Mouse (Mus musculus): ENCODE measurements around the gene Pin4.
"Not testable (repeated sequence)": the region's sequence is repeated elsewhere in the genome, so short reads cannot be mapped to it uniquely, and the experiment has no call there.

Gene Pin4

GRCm38 (mm10) chrX:102119042-102119864, at the start of gene Pin4:
Pin4 (plus strand) TSS chrX:102119447.
- peak; percentile 97 for DNase-seq

GRCm38 (mm10) chrX:102070591-102071471, 48.4 kb upstream of the Pin4 start, which contains the start of gene Rtl5:
Rtl5 (minus strand) TSS chrX:102071304.
- peak; percentile 61 for DNase-seq

GRCm38 (mm10) chrX:102071517-102071916, 47.7 kb upstream of the Pin4 start:
- no peak for DNase-seq

DNA sequence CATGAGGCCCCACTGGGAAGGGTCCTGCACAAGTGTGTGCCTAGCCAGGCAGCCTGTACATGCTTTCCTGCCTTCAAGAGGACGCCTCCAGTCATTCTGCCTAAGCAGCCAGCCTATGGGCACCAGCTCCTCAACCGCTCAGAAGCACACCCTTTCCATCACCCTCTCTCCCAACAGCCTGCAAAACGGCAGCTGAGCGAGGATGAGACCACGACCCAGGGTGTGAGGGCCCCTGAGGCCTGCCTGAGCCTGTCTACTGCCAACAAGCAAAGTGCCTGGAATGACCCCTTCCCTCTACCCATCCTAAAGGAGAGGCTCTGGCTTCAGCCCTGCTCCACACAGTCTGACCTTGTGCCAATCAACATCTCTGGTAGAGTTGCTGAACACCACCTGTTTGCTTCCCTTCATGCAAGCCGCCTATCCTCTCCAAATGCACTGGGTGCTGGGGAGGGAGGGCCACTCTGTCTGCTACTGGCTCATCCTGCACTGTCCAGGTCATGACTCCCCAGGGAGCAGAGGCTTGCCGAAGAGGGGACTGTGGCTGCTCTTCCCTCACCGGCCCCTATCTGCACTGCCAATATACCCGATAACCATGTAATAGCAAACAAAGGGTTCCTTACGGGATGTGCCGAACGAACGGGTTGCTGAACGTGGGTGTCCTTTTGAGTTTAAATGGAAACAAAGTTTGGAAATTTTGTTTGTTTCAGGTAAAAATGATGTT, 45.5 kb upstream of the Pin4 start:
- DNase-seq: no peak

DNA sequence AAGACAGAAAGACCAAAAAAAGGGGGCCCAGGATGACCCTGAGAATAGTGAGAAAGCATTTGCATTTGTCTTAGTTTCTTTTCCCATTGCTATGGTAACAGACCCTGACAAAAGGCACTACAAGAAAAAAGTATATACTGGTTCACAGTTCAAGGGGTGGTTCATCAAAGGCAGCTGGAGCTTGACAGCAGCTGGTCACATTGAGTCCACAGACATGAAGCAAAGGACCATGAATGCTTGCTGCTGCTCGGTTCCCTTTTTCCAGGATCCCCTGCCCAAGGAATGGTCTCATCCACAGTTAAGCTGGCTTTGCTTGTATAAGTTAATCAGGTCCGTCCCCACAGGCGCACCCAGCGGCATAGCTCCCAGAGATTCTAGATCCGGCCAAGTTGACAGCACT, 44.8 kb upstream of the Pin4 start:
- DNase-seq: no peak

DNA sequence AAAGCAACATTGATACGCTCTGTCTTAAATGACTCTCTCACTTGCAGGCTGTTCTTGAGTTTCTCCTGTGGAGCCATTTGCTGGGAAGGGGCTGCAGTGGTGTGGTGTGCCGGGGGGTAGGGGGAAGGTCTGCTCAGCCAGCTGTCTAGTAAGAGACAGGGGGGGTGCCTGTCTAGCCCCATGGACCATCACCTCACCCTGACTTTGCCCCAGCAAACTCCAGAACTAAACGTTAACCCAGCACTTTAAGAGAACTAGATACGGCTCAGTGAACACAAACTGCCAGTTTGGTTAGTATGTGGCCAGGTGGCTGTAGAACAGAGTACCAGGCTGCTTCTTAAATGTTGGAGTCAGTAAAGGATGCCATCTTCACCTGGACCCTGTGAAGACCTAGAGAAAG, 44.1 kb upstream of the Pin4 start:
- no peak for DNase-seq

DNA sequence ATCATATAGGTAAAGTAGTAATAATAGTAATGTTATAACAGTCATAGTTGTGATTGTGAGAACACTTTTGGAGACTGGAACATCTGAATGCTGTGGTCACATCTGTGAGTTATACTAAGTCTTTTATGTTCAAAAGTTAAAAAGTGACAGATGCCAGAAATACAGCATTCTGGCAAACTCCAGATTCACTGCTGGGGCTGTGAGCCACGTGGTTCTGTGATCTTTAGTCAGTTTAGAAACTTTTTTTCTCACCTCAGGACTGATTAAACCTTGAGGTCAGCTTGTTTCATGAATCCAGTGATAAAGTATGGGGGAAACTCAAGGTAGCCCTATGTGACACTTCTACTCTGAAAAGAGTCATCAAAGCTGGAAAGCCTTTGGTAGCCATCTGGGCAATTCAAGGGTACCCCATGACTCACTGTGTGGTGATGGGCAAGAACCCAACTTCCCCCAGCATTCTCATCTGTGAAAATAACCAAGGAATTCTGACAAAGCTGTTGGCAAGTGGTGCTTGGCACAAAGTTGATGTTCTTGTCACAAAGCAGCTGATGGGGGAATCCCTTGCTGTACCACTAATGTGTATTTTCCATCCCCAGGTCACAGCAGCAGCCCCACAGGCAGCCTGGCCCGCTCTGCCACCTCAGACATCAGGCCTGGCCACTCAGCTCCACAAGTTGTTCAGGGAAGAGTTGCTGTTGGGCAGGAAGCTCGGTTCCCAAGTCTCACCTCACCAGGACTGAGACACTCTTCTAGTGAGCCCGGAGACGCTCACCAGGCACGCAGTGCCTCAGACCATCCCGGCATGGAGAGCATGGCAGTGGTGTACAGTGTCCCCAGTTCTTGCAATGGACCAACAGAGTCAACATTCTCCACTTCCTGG, 42.1 kb upstream of the Pin4 start:
- no peak for DNase-seq

DNA sequence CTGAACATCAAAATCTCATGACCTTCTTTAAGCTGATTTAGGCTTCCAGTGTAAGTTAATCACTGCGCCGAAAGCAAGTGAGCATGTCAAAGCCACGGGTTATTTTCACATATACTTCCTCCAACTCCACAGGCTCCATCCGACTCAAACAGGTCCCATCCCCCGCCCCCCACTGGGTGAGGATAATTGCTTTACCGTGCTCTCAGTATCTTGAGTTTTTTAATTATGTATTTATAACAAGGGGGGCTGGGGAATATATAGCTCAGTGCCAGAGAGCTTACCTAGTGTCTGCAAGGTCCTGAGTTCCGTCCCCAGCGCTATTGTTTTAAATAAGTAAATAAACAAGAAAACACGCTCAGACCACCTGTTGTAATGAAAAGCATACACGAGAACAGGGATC, 38.2 kb upstream of the Pin4 start:
- no peak for DNase-seq

GRCm38 (mm10) chrX:102081573-102082279, 37.5 kb upstream of the Pin4 start:
- peak; percentile 68 for DNase-seq

DNA sequence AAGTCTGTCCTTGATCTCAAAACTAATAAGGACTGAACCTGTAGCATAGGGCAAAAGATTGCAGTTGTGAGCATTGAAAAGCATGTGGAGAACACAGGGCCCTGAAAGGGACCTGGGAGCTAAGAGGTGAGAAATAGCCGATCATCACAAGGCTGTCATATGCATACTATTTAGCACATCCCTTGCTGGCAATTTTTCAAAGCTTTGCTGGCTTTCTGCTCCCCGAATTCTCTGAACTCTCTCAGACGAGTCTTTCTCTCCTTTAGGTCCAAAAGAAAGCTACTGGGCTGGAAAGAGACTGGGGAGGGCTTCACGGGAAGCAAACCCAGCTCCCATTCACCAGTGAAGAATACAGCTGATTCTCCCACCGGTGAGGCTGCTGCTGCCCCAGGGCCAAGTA, 36.9 kb upstream of the Pin4 start:
- no peak for DNase-seq

DNA sequence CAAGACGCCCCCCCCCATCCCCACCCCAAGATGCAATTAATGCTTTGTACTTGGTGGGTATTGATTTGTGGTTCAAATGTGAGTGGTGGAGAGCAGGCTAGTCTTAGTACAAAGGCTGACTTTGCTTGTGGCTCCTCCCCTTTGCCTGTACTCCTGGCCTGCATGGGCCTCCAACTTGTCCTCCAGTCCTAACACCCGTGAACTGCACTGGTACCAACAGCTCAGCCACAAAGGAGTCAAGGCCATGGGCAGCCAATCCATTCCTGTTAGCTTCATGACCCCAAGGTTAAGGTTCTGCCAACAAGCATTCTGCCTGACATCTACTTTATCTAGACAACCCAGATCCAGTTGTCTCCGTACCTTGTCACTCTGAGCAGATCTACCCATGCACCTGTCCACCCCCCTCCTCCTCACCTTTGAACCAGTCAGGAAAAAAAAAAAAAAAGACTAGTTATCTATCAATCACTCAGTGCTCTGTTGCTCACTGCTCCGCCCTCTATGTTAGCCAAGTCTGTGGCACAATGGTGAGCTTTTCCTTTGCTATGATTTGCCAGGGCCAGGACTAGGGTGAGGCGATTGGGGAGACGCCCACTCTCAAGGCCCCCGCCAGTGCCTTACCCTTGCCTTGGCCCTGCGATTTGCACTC, 33.3 kb upstream of the Pin4 start:
- no peak for DNase-seq

GRCm38 (mm10) chrX:102090605-102091004, 28.6 kb upstream of the Pin4 start:
- DNase-seq: no peak

GRCm38 (mm10) chrX:102094381-102094904, 24.8 kb upstream of the Pin4 start:
- DNase-seq: no peak

DNA sequence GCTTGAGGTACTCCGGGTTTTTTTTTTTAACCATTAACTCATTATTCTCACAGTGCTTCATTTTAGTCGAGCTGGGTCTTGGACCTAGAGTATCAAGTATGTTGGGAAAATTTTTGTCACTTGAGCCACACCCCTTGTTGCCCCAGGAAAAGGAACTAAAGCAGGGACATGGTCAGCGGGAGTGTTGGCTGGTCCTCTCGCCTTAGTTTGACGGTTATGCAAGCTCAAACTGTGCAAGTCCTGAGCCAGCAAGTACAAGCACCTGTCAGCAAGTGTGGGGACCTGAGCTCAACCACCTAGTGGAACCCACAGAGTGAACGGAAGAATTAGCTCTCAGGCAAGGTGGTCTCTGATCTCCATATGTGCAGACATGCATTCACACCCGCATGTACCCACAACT, 17.4 kb upstream of the Pin4 start:
- no peak for DNase-seq

DNA sequence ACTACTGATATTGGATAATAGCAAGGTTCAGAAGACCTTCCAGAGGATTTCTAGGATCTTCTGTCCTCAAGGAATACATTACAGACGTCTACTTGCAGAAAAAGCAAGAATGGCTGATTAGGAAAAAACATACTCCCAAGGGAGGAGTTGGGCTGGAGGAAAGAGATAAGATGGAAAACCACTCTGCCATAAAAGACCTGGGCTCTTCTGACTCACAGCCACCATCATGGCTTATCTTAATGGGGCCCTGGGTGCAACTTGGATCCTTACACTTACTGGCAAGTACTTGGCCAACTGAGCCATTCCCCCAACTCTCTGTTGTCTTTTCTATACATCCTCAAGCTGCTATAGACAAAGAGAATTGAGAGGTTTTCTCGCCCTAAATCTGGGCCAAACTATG, 15.4 kb upstream of the Pin4 start:
- not testable (repeated sequence) for DNase-seq

- DNase-seq: not testable (repeated sequence)
Measured at GRCm38 (mm10) chrX:102109349-102109748, 9.9 kb upstream of the Pin4 start.

GRCm38 (mm10) chrX:102115676-102116075, 3.6 kb upstream of the Pin4 start:
- no peak for DNase-seq

- no peak for DNase-seq
Measured at GRCm38 (mm10) chrX:102121321-102121720, 2.1 kb downstream of the Pin4 start.

DNA sequence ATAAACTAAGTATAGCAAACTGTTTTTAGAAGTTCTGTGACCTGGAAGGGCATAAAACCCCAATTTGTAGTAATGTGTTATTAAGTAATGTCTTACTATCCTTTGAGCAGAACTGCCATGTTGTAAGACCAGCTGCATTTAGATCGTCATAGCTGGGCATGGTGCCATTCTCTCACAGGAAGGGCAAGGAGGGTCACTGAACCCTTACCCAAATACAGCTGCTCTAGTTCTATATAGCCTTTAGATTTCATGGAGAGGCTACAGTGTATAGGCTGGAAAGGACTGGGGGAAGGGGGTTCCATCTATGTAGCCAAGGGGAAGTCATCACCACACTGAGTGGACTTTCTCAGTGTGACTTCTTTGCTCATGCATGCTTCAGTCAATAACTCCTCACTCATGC, 21.9 kb downstream of the Pin4 start:
- DNase-seq: no peak

DNA sequence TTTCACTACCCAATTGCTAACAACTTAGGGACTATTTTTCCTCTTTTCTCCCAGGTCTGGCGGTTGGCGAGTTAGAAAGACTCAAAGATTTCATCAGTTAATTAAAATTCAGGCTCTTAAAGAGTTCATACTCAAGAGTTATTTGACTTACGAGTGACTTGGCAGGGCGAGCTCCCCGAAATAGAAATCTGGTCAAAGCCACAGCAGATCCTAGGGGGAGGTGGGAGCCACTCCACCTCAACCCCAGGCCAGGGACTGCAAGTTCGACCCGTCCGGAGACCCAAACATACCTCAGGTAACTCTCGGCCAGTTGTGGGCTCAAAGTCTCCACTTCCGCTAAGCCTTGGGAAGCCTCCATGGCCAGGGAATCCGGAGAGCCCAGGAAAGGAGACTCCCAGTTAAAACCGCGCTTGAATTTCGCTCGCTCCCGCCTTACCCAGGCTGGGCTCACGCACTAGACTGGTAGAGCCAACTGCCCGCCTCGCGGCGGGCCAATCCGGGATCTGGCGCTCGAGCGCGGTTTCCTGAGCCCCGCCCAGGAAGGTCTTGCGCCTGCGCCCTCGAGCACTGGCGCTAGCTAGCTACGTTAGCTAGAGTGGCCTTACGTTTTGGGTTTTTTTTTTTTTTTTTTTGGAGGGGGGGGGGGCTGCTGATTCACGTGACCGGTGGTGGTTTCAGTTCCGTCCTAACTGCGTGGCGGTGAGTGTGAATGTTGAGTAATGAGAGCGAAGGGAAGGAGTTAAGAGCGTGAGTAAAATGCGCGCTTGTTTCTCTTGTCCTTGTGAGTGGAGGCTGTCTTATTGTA, 37.6 kb downstream of the Pin4 start, which contains the start of gene Ercc6l:
Gene Ercc6l (minus strand): TSS at position 474 of the 805 bp plus-strand sequence.
- peak; percentile 95 for DNase-seq

All from cerebellum, adult 9-11 months (tissue).